Mouse (Mus musculus) spleen, postnatal 14 days (tissue): ENCODE measurements around the gene Tnfrsf23.
A peak's percentile ranks its signal among the peaks of the same experiment; 100 is the strongest.
"Not testable (repeated sequence)": the region's sequence is repeated elsewhere in the genome, so short reads cannot be mapped to it uniquely, and the experiment has no call there.

ENCODE experiments used
- DNase-seq, 2 experiments: peaks; one replicate each; pipeline ENCODE4 v3.0.0; 2021 to 2022; ENCODE audit warnings: low spot score in 2 of 2

The Tnfrsf23 gene

DNA sequence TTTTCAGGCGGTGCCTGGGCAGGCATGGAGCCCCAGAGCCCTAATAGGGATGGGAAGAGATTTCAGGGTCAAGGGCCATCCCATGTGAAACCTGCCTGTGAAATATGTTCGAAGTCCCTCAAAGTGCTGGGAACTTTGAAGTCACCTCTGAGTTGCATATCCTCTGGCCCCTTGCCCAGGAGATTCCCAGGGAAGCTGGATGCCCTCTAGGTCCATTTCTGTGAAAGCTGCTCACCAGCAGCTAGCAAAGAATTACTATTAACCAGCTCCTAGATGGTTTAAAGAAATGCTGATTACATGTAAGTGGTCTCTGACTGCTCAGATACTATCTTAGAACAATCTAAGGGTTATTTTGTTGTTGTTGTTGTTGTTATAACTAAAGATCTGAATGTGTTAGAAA lies 1.1 kb downstream of the Tnfrsf23 start:
- not testable (repeated sequence) for DNase-seq

DNA sequence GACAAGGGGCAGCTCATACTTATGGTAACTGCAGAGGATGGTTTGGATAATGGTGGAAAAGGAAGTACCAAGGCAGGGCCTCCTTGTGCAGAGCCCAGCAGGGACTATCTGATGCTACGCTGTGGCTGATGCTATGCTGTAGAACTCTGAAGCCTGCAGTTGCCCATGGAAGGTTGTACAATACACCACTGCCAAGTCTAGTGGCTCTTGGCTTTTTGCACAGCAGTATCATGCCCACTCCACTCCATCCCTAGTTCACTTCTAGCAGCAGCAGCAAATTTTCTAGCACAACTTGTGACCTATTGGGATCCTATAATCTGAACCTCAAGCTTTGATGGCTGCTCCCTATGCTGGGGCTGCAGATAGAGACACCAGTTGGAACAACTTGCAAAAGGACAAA lies 4.1 kb downstream of the Tnfrsf23 start:
- DNase-seq: no peak

DNA sequence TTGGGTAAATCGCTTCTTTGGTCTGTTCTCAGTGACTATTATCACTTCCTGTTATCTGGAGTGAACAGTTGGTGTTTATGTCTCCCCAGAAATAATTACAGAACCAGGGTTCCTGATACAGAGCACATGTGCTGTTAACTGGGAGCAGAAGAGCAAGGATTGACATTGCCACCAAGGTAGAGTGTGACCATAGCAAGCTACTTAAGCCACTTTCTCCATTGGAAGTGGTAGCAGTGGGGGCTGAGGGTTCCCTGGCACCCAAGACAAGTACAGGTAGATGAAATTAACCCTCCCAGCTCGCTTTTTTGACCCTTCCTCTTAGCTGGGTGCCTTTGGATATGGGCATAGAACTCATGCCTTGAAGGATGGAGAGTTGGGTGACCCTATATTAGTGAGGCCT lies 4.8 kb downstream of the Tnfrsf23 start:
- not testable (repeated sequence) for DNase-seq

DNA sequence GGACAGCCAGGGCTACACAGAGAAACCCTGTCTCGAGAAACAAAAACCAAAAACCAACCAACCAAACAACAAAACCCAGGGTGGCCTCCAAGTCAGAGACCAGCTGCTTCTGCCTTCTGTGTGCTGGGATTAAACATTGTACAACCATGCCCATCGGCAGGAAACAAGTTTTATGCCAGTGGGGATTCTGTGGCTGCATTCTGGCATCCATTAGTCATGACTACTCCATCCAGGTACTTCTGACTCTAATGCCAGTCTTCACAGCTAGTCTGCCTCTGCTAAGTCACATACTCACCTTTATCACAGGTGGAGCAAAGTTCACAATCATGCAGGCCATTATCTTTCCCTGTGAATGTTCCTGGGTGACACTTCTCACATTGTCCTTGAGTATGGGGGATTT lies 6.0 kb downstream of the Tnfrsf23 start:
- not testable (repeated sequence) for DNase-seq

DNA sequence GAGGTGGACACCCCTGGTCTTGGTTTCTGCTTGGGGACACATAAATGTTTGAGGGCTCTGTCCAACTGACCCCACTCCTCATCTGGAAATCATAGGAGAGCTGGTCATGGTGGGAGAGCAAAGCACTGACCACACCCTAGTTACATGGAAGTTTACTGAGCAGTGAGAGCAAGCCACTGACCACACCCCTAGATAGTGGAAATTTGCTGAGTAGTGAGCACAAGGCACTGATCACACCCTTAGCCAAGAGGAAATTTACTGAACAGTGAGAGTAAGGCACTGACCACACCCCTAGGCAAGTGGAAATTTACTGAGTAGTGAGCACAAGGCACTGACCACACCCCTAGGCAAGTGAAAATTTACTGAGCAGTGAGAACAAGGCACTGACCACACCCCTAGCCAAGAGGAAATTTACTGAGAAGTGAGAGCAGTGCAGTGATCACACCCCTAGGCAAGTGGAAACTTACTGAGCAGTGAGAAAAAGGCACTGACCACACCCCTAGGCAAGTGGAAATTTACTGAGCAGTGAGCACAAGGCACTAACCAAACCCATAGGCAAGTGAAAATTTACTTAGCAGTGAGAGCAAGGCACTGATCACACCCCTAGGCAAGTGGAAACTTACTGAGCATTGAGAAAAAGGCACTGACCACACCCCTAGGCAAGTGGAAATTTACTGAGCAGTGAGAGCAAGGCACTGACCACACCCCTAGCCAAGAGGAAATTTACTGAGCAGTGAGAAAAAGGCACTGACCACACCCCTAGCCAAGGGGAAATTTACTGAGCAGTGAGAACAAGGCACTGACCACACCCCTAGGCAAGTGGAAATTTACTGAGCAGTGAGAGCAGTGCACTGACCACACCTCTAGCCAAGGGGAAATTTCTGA lies 19.0 kb downstream of the Tnfrsf23 start:
- no peak for DNase-seq

DNA sequence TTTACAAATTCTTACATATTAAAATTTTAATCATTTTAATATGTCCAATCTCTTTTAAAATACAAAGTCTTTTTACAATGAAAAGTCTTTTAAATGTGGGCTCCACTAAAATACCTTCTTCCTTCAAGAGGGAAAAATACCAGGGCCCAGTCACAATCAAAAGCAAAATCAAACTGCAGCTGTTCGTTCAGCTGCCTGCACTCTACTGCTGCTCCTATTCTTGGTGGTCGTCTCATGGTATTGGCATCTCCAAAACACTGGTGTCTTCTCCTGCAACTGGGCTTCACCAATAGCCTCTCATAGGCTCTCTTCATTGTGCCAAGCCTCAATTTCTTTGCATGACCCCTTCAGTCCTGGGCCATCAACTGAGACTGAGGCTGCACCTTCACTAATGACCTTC lies 22.2 kb downstream of the Tnfrsf23 start:
- no peak for DNase-seq

DNA sequence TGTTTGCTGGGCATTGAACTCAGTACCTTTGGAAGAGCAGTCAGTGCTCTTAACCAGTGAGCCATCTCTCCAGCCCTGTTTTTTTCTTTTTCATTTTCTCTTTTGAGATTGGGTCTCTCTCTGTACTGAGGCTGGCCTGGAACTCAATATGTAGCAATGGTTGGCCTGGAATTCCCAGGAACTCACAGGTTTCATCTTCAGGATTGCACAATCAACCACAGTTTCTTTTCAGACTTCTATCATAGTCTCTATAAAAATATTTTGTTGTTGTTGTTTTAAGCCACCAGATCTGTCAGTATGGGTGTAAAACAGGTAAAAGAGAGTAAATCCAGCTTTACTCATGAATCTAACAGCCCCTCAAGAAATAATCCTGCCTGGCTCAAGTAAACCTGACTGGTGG lies 24.9 kb downstream of the Tnfrsf23 start:
- DNase-seq: no peak

DNA sequence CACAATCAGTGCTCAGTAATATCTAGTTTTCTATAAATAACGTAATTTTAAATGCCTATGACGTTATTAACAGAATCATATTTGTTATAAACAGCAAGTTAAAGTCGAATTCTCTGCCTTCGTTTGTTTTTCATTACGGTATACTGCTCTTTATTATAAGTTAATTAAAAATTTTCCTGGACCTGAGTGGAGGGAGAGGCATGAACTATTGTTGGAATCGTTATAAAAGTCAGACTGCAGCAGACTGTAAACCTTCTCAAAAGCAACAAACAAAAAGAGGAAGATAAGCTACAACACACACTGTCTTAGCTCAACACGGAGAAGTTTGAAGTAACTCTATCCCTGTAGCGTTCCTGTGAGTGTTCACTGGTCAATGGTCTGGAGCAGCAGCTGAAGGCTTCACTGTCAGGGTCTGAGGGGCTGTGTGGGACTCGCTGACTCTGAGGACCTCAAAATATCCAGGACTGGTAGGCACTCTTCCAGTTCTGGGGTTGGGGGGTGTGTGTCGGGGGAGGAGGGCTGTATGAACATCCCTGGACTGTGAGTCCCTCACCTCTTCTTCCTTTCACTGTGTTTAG lies 35.8 kb downstream of the Tnfrsf23 start:
- DNase-seq: not testable (repeated sequence)

DNA sequence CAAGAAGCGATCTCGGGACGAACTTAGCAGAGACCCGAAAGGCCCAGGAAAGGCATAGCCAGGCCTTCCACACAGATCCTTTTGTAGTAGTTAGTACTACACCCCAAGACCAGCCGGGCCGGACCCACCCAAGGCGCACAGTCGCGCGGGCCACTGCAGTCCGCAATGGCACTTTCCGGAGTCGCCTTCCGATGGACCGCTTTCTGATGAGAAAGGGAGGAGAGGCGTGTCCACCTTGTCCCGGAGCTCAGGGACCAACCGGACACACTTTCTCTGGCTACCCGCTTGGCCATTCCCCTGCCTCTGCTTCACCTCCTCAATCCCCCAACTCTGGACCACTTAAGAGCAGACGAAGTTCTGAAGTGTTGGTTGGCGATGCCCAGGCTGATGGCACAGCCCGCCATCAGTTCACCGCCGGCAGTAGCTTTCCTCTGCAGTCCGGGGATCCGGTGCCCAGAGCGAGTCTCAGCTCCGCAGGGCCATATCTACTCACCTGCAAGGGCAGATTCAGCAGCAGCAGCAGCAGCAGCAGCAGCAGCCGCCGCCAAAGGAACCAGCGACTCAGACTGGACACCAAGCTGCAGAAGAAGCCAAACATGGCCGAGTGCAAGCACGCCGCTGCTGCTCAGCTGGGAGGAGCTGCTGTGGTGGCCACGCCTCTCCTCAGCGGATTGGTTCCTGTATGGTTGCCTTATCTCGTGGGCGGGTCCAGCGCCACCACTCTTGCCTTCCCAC lies 36.5 kb downstream of the Tnfrsf23 start, which contains the start of gene Tnfrsf22:
Gene Tnfrsf22, minus strand, starts transcription at position 628 of the 735 bp plus-strand sequence.
- DNase-seq: peak; percentile 56 to 68

DNA sequence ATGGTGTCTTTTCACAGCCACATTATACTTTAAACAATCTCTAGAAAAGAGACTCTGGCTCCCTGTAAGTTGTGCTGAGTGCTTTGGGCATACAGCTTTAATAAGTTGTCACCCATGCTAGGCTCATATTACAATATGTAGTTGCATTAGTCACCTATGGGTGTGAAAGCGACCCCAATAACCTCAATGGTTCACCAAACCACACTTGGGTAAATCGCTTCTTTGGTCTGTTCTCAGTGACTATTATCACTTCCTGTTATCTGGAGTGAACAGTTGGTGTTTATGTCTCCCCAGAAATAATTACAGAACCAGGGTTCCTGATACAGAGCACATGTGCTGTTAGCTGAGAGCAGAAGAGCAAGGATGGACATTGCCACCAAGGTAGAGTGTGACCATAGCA lies 41.7 kb downstream of the Tnfrsf23 start:
- not testable (repeated sequence) for DNase-seq

DNA sequence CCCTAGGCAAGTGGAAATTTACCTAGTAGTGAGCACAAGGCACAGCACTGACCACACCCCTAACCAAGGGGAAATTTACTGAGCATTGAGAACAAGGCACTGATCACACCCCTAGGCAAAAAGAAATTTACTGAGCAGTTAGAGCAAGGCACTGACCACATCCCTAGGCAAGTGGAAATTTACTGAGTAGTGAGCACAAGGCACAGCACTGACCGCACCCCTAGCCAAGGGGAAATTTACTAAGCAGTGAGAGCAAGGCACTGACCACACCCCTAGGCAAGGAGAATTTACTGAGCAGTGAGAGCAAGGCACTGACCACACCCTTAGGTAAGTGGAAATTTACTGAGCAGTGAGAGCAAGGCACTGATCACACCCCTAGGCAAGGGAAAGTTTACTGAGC lies 49.0 kb downstream of the Tnfrsf23 start:
- no peak for DNase-seq

DNA sequence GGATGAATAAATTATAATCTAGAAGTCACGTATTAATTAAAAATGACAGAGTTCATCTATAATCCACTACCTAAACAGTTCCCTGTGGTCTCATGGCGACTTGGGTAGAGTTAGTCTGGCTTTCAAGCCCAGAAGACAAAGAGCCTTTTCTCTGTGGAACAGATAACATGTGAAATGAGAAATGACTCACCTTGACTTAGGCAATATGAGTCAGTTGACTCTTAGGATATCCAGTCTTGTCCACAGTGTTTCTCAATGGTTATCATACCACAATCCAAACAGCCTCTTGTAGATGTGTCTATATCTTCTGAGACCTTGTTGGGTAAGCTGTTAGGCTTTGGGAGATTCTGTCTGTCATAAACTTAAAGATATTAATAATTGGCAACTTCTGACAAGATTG lies 54.2 kb downstream of the Tnfrsf23 start:
- no peak for DNase-seq

DNA sequence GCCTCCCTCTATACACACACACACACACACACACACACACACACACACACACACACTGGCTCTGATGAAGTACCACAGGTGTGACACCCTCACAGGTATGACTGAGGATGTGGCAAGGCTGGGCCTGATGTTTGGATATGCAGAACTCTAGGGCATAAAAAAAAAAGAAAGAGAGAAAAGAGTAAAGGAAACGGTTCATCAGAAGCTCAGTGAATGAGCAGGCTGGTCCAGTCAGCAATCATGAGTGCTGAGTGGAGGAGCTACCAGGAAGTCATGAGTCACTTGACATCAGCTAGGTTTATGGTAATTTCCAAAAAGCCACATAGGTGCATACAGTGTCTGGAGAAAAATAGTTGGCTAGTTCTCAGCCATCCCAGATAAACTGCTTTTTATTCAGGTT lies 56.2 kb downstream of the Tnfrsf23 start:
- no peak for DNase-seq

DNA sequence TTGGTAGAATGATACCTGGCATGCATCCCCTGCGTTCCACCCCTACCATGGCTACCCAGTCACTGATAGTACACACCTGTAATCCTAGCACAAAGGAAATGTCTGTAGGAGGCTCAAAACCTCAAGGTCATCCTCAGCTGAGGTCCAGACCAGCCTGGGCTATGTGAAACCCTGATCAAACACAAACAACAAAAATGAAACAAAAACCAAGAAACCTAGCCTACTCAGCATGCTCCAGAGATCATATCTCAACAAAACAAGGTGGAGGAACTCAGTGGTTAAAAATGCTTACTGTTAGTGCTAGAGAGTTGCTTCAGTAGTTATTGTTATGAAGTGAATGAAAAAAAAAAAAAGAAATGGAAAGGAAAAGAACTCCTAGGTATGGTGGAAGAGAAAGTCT lies 57.1 kb downstream of the Tnfrsf23 start, which contains the start of gene Tnfrsf26:
Gene Tnfrsf26, minus strand, starts transcription at position 183 of the 400 bp plus-strand sequence.
- DNase-seq: no peak

DNA sequence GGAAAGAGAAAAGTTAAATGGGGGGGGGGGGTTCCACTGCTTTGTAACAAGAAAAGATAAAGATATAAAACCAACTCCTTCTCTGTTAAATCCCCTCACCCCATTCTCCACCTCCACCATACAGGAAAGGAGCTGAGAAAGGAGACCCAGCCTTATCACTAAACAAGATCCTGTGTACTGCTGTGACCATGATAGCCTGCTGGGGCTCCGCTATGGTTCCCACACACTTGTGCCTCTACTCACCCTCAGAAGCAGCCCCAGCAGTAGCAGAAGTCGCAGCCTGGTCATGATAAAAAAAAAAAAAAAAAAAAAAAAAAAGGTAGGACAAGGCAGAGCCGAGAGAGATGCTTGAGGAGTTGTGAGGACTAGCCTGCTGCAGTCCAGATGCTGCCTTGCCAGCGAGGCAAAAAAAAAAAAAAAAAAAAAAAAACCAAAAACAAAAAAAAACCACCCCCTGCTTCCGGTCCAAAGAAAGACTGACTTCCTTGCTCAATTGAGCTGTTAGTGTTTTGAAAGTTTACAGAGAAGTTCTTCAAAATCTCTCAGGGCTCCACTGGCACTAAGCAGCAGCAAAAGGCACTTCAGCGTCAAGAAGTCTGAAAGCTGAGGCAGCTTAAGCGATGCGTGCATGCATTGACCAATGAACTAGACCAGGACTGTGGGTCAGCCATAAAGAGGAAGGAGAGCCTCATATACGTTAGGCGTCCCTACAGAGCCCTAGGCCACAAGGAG lies 58.0 kb downstream of the Tnfrsf23 start:
- DNase-seq: no peak

DNA sequence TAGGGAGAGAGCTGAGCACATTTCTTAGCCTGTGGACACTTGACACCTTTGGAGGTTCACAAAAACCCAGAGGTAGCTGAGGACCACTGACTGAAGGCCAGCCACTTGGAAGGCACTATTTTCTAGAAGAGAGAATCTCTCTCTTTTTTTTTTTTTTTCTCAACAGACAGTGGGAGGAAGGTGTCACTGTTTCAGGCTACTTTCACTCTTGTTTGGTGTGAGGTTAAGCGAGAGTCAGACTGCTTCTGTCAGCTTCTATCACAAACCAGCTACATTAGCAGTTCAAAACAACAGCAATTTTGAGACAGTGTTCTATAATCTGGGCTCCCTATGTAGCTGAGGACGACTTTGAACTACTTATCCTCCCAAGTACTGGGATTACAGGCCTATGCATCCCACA lies 59.5 kb downstream of the Tnfrsf23 start:
- DNase-seq: no peak

DNA sequence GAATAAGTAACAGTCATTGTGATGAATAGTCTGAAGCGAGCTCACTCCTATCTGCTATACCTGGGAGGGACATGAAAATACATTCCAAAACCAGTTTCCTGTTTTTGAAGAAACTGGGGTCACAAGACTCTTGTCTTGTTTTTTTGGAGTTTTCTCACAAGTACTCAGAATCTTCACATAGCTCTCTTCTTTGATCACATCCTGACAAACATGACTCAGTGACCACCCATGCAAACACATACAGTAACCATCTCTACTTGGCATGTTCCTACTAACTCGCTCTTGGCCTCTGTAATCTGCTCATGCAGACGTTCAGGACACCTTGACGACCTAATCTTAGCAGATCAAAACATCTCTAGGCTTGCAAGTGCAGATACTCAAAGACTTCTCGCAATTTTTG lies 60.5 kb downstream of the Tnfrsf23 start:
- DNase-seq: no peak

DNA sequence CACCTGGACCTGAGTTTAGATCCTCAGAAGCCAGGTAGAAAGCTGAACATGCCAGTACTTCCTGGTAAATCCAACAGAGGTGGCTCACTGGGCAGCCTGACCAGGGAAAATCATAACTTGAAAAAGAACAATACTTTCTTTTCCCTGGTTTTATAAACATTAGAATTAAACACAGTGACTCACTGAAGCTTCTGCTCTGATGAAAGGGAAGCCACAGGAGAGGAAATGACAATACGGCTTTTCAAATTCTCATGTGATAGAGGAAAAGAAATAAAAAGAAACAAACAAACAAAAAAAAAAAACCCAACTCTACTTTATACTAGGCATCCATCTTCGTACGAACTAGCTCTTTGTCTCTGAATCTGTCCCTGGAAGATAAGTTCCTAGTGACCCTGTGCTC lies 61.1 kb downstream of the Tnfrsf23 start:
- DNase-seq: no peak

DNA sequence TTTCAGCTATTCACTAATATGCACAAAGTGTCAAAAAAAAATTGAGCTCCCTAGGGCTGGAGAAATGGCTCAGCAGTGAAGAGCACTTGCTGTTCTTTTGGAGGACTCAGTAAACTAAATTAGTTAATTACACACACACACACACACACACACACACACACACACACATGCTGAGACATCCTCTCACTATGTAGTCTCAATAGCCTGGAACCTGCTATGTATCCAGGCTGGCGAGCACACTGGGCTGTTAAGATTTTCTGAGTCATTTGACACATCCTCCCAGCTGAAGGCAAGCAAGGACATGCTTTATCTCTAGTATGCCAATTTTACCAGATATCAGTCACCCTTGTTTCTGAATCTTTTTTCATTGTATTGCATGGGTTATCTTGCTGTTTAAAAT lies 64.7 kb downstream of the Tnfrsf23 start:
- DNase-seq: no peak
